Mouse (Mus musculus) kidney, postnatal 0 days (tissue): ENCODE measurements around the gene Cebpg. TPM values are rescaled to one million over a fixed set of nuclear protein-coding genes. Genes with fewer than 3 reads are reported as not detected.

ENCODE experiments used
- ATAC-seq: fragments of 200-750 bp; cut with Nextera tagmentation; replicated peaks from 2 replicates; pipeline ENCODE4 v1.8.0; 2017; ENCODE audit warnings: low read depth, moderate number of reproducible peaks, moderate TSS enrichment, moderate library complexity; ENCODE audit not compliant: low FRiP score
- DNase-seq: peaks from one replicate; pipeline ENCODE4 v3.0.0-alpha.2; 2016; ENCODE audit warnings: low spot score
- H3K27ac ChIP-seq: fragments of 300-500 bp; sonication (generic); 2 replicates; pipeline ENCODE4 v1.5.1; 2014; ENCODE audit warnings: mild to moderate bottlenecking
- H3K27me3 ChIP-seq: fragments of 300-500 bp; sonication (generic); 2 replicates; pipeline ENCODE4 v1.6.1; 2014; ENCODE audit warnings: low read length, mixed read lengths; ENCODE audit not compliant: insufficient read depth
- H3K36me3 ChIP-seq: fragments of 300-500 bp; sonication (generic); 2 replicates; pipeline ENCODE4 v1.6.1; 2014; ENCODE audit warnings: low read length, mixed read lengths; ENCODE audit not compliant: insufficient read depth
- H3K4me1 ChIP-seq: fragments of 300-500 bp; sonication (generic); replicated peaks from 2 replicates; pipeline ENCODE4 v1.6.1; 2014; ENCODE audit warnings: antibody characterized with exemption, low read length, mixed read lengths; ENCODE audit not compliant: insufficient read depth
- H3K4me2 ChIP-seq: fragments of 300-500 bp; sonication (generic); 2 replicates; pipeline ENCODE4 v1.6.1; 2014; ENCODE audit warnings: mild to moderate bottlenecking, low read length, moderate library complexity, mixed read lengths
- H3K4me3 ChIP-seq: fragments of 300-500 bp; sonication (generic); replicated peaks from 2 replicates; pipeline ENCODE4 v1.5.1; 2014; ENCODE audit warnings: low read depth, low read length
- H3K9ac ChIP-seq: fragments of 300-500 bp; sonication (generic); 2 replicates; pipeline ENCODE4 v1.6.1; 2014; ENCODE audit warnings: low read depth, low read length
- H3K9me3 ChIP-seq: fragments of 300-500 bp; sonication (generic); replicated peaks from 2 replicates; pipeline ENCODE4 v1.6.1; 2016; ENCODE audit warnings: low read length, inconsistent platforms, mixed read lengths
- CTCF ChIP-seq: IDR thresholded peaks from 2 replicates; pipeline ENCODE4 v1.5.1; 2016; ENCODE audit warnings: antibody characterized with exemption, low read depth, mild to moderate bottlenecking, moderate library complexity
- WGBS: fragments of 180-500 bp; shearing (Covaris S2); extraction: QIAGEN DNeasy Blood & Tissue Kit; methylation state at CpG from one replicate; pipeline ENCODE4 v1.1.7; 2014; 5-methylcytosine and 5-hydroxymethylcytosine counted together
- polyA plus RNA-seq: library from polyadenylated mRNA; unstranded; fragments of >200 nt; fragmentation: Nextera tagmentation; extraction: Ambion mirVana; gene quantifications from 2 replicates; pipeline ENCODE4 v1.2.1, GENCODE M21; 2015

The Cebpg gene
- polyA plus RNA-seq, 1 experiment from 2014 or later, result 30.8 TPM

DNA sequence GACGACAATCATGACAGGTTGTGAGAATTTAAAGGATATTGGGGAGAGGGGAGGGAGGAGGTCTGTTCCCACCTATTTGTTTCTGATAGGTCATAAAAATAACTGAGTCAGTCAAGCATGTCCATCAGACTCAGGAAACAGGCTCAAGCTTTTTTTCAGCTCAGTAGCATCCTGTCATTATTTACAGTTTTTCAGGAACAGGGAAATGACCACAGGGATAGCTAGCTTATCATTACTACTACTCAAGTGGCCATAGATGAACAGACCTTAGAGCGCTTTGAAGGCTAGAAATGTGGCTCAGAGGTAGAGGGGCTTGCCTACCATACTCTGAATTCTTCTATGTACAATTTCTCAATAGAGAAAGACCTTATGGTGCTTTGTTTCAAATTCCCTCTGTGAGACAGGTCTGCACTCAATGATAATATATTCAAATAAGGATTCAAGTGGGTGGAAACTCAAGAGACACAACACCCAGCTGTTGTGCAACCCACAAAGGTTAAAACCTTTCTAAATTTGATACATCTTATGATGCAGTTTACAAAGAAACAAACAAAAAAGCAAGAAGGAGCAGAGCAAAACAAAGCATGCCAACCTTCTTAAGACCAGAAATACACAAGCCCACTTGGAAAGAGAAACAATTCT is 1.3 kb downstream of the Cebpg start:
- WGBS, result 36% methylated on average over 2 of the region's 2 CpGs

DNA sequence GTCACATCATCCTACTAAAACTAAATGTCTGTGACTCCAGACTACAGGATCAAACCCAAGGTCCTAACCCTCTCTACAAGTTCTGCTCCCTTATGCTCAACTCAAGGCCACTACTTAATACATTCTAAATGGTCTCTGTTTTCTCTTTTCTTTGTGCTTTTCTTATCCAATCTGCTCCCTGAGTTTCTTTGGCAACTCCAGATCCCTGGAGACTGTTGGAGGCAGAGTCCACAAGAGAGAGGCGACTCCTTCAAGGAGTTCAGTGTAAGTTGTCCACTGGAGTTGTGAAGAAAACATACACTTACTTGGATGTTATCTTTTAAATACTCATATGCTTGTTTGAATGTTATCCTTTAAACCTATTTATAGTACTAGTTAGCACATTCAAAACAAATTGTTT is 2.1 kb downstream of the Cebpg start:
- peak overlapping the region; percentile 89; the same call in 1 of the 2 replicates for H3K4me2 ChIP-seq
- TF ChIP-seq CTCF, result no peak
- no peaks in the 10 kb centered on the region for H3K9me3 ChIP-seq
- DNase-seq (no peak), ATAC-seq (no peak)
- H3K4me3 ChIP-seq, result no peak overlapping the region
- H3K27ac ChIP-seq, result no peak overlapping the region
- H3K36me3 ChIP-seq, result peaks cover 5% of the 10 kb centered on the region
- 58% methylated on average over 1 of the region's 1 CpGs for WGBS
- H3K27me3 ChIP-seq, result no peaks in the 10 kb centered on the region
- H3K9ac ChIP-seq, result no peak overlapping the region
- H3K4me1 ChIP-seq, result peaks cover 13% of the 10 kb centered on the region

More for the DNA sequence above, 1.3 kb downstream of the Cebpg start:
- Histone ChIP-seq H3K4me3 (peak overlapping the region; percentile 87), H3K9ac (peak overlapping the region; percentile 89), H3K36me3 (peaks cover 5% of the 10 kb centered on the region), H3K27ac (peak overlapping the region; percentile 79), H3K4me1 (peaks cover 13% of the 10 kb centered on the region), H3K27me3 (no peaks in the 10 kb centered on the region), H3K4me2 (peak overlapping the region; percentile 89), H3K9me3 (no peaks in the 10 kb centered on the region)
- TF ChIP-seq CTCF, result no peak
- DNase-seq (no peak), ATAC-seq (no peak)

DNA sequence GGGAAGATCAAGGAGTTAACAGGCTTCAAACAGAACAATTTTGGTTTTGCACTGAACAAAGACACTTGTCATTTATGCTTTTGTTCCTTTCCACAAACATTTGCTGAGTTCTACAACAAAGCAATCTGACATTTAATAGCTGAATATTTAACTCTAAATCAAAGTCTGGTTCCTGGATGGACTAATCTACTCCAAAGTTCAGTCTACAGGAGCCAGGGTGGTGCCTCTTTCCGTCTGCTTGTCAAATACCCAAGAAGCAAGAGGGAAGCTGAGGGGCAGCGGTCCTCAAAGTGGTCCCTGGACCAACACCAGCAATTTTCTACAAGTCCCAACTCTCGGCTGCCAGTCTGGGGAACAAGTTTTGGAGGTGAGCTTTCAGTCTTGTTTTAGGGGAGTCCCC is 3.2 kb downstream of the Cebpg start:
- WGBS, result 81% methylated on average over 3 of the region's 3 CpGs
- no peak for DNase-seq

DNA sequence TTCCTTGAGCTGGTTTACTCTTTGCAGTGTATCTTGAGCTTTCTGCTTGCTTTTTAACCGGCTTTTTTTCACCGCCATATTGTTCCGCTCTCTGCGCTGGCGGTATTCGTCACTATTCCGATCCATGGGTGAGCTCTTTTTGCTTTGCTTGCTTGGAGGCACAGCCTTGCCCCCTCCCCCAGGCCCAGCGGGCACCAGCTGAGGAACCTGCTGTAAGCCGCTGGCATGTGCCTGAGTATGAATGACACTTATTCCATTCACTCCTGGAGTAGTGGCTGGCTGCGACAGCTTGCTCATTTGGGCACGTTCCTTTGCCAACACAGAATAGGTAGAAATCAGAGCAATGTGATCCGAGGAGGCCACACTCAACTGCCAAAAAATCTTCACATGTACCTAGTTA is 5.8 kb downstream of the Cebpg start:
- H3K4me1 ChIP-seq, result peaks cover 12% of the 10 kb centered on the region
- TF ChIP-seq CTCF, result no peak
- H3K4me3 ChIP-seq, result no peak overlapping the region
- H3K27me3 ChIP-seq, result no peaks in the 10 kb centered on the region
- no peaks in the 10 kb centered on the region for H3K9me3 ChIP-seq
- DNase-seq (no peak), ATAC-seq (no peak)
- H3K4me2 ChIP-seq, result no peak overlapping the region
- no peak overlapping the region for H3K27ac ChIP-seq
- H3K9ac ChIP-seq, result no peak overlapping the region
- H3K36me3 ChIP-seq, result peaks cover 13% of the 10 kb centered on the region
- WGBS, result 94% methylated on average over 12 of the region's 12 CpGs

More for the DNA sequence above, 3.2 kb downstream of the Cebpg start:
- no peak overlapping the region for H3K4me3 ChIP-seq
- no peak for TF ChIP-seq CTCF
- peaks cover 5% of the 10 kb centered on the region for H3K36me3 ChIP-seq
- H3K9ac ChIP-seq, result no peak overlapping the region
- ATAC-seq, result no peak
- H3K9me3 ChIP-seq, result no peaks in the 10 kb centered on the region
- H3K27ac ChIP-seq, result no peak overlapping the region
- H3K4me2 ChIP-seq, result no peak overlapping the region
- H3K4me1 ChIP-seq, result peaks cover 13% of the 10 kb centered on the region
- H3K27me3 ChIP-seq, result no peaks in the 10 kb centered on the region

DNA sequence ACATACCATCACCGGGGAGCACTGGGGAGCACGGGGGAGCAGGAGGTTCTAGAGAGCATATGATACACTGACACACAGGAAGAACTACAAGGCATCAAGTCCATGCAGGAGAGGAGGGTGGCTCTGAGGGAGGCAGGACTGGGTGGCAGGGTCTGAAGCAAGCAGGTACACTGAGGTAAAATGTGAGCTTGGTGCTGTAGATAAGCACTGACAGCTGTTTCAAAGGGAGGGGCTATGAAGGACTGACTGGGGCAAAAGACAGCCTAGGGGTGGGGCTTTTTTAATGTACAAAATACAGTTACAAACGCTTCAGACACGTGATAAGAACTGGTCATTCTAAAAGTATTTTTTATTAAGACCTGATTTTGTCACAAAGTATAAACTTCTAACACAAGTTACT is 10.3 kb downstream of the Cebpg start:
- no peak for TF ChIP-seq CTCF
- peaks cover 32% of the 10 kb centered on the region for H3K36me3 ChIP-seq
- WGBS, result 87% methylated on average over 4 of the region's 4 CpGs

DNA sequence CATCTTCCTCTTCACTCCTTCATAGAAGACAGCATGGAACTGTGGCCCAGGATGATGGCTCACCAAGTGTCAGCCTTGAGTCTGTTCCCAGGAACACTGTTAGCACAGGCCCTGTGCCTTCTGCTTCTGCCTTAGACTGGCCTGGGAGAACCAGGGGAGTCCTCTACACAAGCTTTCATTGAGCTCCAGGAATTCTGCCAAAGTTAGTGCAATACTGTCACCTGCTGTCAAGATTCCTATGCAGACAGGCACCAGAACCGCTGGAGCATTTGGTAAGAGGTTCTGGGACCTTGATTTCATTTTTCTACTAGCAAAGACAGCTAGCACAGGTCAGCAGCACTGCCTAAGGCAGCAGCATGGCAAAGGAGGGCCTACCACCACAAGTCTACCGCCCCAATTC is 11.7 kb downstream of the Cebpg start:
- Histone ChIP-seq H3K9me3 (no peaks in the 10 kb centered on the region), H3K27me3 (no peaks in the 10 kb centered on the region), H3K27ac (no peak overlapping the region), H3K4me2 (no peak overlapping the region), H3K9ac (no peak overlapping the region), H3K4me1 (no peaks in the 10 kb centered on the region), H3K4me3 (no peak overlapping the region), H3K36me3 (peaks cover 27% of the 10 kb centered on the region)
- TF ChIP-seq CTCF, result no peak
- no peak for ATAC-seq
- WGBS, result 92% methylated on average over 2 of the region's 2 CpGs
- no peak for DNase-seq

More for the DNA sequence above, 10.3 kb downstream of the Cebpg start:
- Histone ChIP-seq H3K27ac (no peak overlapping the region), H3K4me1 (no peaks in the 10 kb centered on the region), H3K27me3 (no peaks in the 10 kb centered on the region), H3K9me3 (no peaks in the 10 kb centered on the region), H3K4me2 (no peak overlapping the region), H3K4me3 (no peak overlapping the region), H3K9ac (no peak overlapping the region)
- no peak for ATAC-seq
- no peak for DNase-seq
